Mouse (Mus musculus): Measurements from ENCODE around the gene Ubr2.

DNA sequence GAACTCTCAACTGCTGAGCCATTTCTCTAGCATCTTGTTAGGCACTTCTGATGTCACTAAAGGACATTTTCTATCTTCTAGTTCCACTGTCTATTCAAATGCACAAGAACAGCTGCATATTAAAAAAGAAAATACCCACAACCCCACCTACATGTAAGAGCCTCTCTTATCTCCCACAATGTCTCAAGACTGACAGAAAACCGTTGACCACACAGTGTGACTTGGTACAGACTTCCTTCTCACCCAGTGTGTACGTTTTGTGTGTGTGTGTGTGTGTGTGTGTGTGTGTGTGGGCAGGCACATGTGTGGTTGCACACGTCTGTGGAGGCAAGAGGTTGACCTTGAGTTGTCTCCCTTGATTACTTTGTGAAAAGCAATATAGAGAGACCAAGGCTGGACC is 48.2 kb downstream of the Ubr2 start:
- TF ChIP-seq POLR2A (IDR thresholded peaks at IDR 0.05; ENCODE audit: extremely low read depth, insufficient read depth, low read length) (no peak), CTCF (IDR thresholded peaks at IDR 0.05; ENCODE audit: extremely low read depth, insufficient read depth, low read length) (no peak)

Measured in cortical plate, adult 2 months (tissue).